Mouse (Mus musculus) frontal cortex, postnatal 14 days (tissue): ENCODE data around the gene Plekha7.

Experiments used
- DNase-seq, 2 experiments: peaks; one replicate each; pipeline ENCODE4 v3.0.0; 2022; ENCODE audit warnings: low spot score in 2 of 2

Plekha7 gene

DNA sequence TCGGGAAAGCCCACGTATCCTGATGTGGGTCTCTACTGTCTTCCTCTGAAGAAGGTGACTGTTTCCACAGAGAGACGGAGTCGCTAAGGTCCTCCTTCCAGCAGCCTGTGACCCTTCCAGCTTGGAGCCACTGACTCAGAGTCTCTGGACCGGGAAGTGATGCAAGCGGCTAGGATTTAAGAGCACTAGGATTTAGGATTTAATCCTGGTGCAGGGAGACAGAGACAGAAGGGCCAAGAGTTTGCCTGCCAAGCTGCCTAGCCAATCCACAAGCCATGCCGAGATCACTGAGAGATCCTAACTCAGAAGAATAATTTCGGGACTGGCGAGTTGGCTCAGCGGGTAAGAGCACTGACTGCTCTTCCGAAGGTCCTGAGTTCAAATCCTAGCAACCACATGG is 59.6 kb downstream of the Plekha7 start:
- no peak for DNase-seq

DNA sequence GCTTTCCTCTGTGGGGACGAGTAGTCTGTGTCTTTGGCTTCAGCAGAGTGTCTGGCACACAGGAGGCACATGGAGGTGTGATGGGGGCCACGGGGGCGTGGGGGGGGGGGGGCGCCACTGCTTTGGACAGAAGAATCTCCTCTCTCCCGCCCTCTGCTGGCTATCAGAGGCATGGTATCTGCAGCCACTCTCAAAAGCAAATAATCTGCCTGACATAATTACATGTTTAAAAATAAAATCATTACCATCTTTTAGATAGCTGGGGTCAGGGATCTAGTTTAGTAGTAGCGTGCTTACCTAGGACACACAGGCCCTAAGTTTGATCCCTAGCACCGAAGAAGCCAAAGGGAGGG is 60.8 kb downstream of the Plekha7 start:
- no peak for DNase-seq

DNA sequence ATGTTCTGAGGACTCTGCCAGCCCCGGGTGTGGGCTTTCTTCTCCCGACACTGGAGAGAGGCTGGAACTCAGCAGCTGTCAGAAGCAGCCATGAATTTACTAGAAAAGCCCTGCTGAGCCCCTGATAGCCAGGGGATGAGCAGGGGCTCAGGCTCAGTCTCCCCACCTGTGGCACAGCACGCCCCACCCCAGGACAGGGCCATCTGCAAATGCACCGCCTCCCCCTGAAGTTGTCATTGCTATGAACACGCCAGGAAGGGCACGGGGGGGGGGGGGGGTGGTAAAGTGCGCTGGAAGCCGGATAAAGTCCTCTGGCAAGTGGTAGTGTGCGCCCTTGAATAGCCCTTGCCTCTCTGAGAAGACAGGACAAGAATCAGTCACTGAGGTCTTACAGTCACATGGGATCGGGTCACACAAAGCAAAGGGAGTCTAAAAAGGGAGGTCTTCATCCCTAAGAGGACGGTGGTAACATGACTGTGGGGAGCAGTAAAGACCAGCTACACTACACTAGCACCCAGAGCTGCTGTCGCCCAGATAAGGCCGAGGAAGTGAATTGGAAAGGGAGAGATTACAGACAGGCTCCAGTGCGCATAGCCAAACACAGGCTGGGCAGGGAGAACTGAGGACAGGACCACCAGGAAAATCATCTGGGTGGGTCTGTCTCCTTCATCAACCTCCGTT is 61.3 kb downstream of the Plekha7 start:
- no peak for DNase-seq

DNA sequence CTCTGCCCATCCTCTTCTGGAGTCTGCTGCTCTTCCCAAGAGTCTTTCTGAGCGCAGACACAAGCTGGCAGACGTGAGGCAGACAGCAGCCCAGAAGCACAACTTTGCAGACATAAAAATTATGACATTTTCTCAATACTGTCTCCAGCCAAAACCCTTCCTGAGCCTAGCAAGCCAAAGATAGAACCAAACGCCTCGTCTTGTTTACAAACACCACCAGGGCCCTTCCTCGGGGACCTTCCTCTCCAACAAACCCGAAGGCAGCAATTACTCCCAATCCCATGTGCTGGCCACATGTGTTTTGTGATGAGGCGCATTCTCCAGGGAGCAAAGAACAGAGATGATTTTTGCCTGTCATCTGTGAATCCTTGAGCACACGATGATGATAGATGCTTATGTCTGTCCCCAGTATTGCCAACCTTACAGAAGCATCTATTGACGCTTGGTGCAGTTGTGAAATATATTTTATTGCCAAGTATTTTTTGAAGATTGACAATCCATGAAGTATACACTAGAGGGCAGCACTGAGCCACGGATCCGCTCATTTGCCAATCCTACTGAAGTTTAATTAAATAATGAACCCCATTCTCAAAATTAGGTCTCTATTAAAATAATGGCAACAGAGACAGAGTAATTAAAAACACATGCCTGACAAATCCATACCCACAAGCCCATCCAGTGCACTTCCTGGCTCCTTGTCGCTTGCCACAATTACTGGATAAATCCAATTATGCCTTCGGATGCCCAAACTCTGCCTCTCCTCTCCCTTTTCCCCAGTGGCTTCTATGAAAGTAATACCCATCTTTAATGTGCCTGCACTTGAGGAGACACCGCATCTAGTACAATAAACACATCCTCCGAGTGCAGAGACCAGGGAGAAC is 62.1 kb downstream of the Plekha7 start:
- no peak for DNase-seq

DNA sequence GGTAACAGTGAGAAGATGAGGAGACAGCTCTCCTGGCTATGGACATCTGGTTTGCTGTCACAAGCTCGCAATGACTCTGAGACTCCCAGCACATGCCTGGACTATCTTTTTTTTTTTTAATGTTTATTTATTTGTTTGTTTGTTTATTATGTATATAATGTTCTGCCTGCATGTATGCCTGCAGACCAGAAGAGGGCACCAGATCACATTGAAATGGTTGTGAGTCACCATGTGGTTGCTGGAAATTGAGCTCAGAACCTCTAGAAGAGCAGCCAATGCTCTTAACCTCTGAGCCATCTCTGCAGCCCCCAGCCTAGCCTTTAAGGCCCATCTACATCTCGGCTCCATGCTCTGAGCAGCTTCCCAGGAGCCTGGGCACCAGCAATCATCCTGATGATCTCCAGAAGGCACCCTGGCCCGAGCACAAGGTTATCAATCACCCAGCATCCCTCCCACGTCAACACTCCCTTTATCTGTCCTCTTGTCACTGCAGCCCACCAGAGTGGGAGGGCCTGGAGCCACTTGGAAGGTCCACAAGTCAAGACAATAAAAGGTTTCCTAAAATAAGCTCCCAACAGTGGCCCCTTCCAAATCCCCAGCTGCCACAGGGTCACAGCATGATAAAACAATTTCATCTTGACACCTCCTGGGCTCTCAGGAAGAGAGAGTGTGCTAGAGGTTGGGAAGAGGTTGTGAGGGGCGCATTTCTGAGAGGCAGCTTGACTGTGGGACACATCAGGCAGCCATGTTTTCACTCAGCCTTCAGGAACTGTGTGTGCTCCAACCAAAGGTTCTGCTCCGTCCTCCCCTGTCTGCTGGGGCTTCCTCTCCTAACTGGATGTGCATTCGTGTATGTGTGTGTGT is 63.6 kb downstream of the Plekha7 start:
- no peak for DNase-seq

DNA sequence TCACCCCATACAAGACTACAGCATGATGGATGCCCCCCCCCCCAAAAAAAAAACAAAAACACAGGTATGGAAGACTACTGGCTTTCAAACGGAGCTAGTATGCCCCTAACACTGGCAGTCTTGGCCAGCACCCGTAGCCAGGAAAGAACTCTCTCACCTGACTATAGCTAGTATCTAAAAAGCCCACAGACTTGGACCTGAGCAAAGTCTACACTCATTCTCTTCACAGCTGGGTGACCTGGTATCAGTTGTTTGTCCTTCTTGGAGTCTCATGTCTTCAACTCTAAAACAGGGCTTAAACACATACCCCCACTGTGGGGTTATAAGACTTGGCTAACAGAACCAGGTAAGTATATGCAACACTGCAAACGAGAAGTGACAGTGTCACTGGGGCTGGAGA is 65.4 kb downstream of the Plekha7 start:
- DNase-seq: no peak

DNA sequence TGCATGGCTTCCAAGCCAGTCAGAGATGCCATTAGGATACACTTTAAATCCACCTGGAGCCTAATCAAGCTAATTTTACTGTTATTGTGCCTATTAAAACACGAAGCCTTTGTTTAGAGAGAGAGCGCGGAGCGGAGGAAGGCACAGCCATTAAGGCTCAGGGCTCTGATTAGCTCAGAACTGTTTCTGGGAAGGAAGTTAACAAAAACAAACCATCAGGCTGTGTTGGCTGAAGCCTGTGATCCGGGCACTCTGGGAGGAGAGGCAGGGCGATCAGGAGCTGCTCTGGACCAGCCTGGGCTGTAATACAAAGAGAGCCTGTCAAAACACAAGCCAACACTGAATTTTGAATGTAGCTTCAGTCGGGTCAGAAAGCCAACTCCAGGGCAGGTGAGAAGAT is 66.6 kb downstream of the Plekha7 start:
- DNase-seq: no peak

DNA sequence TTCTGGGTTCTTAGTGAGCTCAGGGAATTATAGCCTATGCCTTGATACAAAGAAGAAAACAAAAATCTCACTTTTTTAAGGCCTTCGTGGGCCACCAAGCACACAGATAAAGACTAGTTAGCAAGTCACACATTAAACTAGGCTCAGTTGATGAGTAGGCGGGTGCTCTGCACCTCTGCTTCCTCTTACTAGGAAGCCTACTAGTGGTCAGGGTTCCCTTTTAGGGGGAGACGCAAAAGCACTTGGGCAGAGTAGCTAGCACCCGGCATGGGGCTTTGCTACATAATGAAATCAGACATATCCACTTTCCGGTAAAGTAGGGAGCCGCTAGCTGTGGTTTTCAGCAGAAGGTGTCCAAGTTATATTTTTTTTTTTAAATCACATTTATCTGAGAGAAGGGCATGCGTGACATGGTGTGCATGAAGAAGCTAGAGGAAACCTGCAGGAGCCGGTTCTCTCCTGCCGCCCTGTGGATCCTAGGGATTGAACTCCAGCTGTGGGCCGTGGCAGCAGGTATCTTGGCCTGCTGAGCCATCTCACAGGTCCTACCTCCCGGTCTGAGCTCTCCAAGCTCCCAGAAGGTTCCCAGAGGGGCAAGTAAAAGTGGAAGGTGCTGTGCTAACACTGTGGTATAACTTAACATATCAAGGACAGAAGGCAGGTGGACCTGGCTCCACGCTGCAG is 67.2 kb downstream of the Plekha7 start:
- no peak for DNase-seq

DNA sequence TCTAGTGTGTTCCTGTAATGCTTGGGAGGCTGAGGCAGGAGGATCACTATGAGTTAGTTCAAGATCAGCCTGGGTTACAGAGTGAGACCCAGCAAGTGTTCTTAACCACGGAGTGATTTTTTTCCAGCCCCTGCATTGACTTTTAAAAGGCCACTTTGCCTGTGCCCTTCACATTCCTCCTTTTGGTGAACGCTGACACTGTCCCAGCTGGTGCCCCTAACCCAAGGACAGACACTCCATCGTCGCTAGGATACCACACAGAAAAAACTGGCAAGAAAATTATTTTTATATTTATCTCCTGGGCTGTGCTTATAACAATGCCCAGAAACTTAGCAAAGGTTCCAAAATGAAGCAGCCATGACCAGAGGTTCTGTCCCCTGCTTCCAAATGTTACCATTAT is 67.8 kb downstream of the Plekha7 start:
- no peak for DNase-seq

DNA sequence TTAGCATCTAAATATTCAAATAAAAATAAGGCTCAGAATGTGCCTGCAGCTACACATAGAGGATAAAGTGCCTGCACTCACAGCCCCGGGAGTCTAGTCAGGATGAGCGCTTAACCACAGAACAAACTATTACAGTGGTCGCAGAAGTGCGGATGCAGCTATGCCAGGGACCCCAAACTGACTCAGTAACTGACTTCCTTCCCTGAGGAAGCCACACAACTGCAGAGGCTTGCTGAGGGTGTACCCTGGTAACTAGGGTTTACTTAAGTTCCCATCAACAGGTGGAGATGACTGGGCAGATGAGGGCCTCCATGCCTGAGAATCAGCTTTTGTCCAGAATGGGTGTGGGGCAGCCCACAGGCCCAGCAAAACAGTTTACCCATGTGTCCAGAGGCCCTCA is 69.9 kb downstream of the Plekha7 start:
- DNase-seq: no peak

DNA sequence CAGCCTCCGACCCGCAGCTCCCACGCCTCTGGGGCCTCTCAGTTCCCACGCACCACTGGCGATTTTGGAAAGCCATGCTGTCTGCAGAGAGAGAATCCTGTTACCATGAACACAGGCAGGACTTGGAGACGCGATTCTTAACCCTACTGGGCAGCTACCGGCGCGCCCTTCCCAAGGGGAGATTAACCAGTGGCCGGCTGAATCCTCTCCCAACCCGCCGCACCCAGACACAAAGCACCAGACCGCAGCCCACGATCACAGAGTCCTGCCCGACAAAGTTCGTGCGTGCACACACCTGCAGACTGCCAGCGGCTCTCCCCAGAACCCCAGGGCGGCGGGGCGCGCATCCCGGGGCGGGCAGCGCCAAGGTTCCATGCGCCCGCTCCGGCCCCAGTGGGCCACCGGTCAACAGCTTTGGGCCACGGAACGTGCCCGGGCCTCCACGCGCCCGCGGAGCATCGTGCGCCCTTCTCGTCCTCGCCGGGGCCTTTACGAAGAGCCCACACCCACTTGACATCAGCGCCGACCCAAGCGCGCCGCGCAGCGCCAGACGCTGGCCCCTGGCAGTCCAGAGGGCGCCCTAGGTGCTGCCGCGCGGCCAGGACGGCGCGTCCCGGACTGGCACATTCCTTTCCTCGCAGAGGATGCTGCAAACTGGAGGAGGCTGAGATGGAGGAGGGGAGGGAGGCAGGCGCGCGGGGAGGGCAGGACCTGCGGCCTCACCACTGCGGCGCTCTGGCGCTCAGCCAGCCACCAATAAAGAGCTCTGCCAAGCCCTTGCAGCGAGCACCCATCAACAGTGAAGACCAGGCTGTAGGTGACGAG is 70.8 kb downstream of the Plekha7 start:
- no peak for DNase-seq

DNA sequence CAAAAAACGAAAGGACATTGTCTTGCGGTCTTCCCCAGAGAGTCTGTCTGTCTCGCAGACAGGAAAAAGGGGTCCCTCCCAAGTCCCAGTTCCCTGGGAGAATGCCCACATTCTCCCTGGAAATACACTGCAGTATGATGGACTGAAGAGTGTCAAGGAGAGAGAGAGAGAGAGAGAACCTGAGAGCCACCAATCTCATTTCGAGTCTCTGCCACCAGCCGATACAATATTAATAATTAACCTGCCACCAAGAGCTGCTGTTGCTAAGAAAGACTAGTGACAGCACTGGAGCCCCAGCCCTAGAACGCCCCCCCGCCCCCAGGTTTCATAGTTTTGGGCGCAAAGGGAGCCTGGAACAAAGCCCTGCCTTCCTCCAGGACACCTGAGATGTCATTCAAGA is 71.6 kb downstream of the Plekha7 start:
- DNase-seq: no peak

DNA sequence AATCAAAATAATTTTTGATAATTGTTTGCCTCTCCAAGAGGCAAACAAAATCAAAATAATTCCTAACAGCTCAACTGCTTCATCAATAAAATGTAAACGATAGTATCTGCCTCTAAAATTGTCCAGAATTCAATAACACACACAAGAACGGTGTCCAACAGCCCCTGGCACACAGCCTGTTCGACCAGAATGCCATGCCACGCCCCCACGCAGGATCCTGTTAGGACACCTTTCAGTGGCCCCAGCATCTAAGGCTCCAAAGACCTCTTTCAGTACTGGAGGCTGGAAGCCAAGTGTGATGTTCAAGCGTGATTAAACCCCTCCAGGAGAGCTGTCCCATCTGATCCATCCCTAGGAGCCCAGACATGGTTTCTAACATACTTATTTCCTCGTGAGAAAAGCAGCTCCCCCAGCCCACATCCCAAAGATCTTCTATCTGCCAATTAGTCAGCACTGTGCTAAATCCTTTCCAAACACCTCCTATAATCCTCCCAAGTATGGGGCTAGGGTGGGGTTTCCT is 73.8 kb downstream of the Plekha7 start:
- no peak for DNase-seq

DNA sequence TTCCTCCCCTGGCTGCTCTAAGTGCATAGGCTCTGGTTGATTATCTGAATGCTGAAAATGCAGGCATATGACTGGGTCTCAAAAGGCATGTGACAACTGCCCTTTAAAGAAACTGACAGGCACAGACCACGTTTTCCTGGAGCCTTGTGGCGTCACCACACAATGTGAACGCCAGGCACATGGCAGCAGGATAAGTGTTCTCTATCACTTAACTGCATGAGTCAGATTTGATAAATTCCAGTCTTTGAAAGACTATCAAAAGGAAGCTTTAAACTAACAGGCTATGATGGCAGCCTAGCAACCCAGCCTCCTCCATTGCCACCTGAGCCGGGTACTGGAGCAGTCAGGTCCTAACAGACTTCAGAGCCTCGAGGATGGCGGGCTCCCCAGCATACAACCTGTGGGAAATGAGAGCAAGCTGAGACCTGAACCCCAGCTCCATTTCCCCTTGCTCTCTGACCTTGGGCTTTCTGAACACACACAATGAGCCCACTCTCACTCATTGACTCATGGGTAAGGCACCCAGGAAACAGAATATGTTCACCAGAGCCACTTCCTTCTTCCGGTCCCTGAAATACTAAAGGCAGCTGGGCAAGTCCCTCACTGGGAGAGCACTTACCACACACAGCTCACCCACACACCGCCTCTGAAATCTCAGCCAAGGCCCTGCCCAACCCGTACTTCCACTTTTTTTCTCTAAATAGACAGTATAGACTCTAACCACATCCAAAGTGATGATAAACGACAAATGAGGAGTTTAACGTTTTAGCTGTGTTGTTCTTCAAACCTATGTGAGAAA is 77.2 kb downstream of the Plekha7 start:
- DNase-seq: no peak

DNA sequence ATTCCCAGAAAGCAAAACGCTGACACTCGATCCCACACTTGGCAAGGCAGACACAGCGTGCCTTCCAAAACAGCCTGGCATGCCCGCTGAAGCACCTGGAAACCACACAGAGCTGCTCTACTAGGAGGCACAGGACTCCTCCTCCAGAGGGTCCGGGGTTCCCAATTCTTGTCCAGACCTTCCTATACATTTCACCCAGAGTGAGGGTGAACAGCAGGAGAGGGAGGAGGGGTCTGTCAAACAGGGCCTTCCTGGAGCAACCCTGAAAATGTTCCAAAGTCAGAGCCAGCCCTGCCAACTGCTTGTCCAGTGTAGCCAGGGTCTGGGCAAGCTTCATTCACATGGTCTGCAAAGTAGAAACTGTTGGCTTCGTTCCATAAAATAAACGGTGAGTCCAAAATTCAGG is 81.3 kb downstream of the Plekha7 start:
- DNase-seq: no peak

DNA sequence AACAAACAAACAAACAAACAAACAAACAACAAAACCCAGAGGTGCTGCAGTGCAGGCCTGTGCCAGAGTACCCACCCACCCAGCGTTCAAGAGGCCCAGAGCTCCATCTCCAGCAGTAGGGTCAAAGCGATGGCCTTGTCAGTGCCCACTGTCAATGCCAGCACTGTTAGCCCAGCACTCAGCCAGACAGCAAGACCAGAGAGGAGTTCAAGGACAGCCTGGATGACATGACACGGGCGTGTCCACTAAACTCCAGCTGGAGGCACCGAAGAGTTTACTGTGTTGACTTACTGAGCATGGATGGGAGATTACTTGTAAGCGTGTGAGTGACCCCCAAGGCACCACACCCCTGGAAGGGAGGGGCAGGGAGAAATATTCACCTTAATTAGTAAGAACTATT is 81.9 kb downstream of the Plekha7 start:
- no peak for DNase-seq

DNA sequence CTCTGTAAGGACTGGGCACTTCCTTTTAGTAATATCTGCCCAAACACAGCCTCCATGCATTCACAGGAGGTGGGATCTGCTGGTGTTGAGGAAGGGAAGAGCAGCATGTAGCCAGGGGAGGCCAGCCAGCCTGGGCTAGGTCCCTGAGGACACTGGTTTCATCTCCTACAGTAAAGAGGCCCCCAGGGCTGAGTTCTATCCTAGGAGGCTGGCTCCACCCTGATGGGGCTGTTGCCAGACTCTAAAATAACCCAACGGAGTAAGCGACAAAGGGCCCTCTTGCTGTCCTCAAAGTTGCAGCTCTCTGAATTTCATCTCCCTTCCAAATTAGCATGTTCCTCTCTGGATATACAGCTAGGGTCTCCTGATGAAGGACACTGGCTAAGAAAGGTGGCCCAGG is 83.6 kb downstream of the Plekha7 start:
- DNase-seq: no peak

DNA sequence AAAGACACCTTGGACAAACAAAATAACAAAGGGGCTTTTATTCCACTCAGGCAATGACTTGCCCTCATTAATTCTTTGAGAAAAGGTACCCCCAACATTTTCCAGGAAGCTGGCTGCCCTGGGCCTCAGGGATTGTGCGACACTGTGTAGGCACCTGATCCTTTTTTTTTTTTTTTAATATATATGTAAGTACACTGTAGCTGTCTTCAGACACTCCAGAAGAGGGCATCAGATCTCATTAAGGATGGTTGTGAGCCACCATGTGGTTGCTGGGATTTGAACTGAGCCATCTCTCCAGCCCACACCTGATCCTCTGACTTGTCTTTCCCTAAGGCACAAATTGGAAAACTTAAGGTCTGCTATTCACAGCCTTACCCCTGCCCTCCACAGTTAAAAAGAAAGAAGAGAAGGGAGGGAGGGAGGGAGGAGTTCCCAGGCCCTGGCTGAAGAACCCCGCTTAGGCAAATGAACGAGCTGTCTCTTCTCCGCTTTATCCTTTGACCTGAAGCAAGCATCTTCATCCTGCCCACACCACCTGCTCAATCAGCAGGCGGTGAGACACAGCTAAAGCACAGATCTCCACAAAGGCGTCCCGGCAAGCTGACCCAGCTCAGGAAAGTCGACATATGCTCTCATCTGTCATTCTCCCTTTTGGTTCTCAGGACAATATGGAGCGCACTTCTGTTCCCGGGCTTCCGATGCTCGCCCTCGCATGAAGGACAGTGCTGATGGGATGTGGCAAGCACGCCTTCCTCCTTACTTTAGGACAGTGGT is 85.0 kb downstream of the Plekha7 start:
- DNase-seq: no peak
